Mouse (Mus musculus) liver (tissue): Measurements from ENCODE around the gene Fdxr.
A peak's percentile ranks its signal among the peaks of the same experiment; 100 is the strongest.

Experiments used
- DNase-seq: peaks from one replicate; pipeline ENCODE4 v3.0.0-alpha.2; 2020; ENCODE audit warnings: mixed read lengths

The Fdxr gene

GRCm38 (mm10) chr11:115267061-115267883, 9.6 kb downstream of the Fdxr start, which contains the start of gene Grin2c:
Gene Grin2c (minus strand): TSS chr11:115267243.
- DNase-seq = no peak

GRCm38 (mm10) chr11:115266400-115266778, 10.5 kb downstream of the Fdxr start:
- no peak for DNase-seq

- DNase-seq = no peak
Observed at GRCm38 (mm10) chr11:115265771-115266399, 11.0 kb downstream of the Fdxr start.

GRCm38 (mm10) chr11:115264862-115265668, 11.8 kb downstream of the Fdxr start:
- no peak for DNase-seq

GRCm38 (mm10) chr11:115264136-115264861, 12.6 kb downstream of the Fdxr start:
- no peak for DNase-seq

- DNase-seq = no peak
Observed at GRCm38 (mm10) chr11:115262954-115263353, 13.9 kb downstream of the Fdxr start.

- DNase-seq = no peak
Observed at GRCm38 (mm10) chr11:115259134-115259533, 17.7 kb downstream of the Fdxr start.

GRCm38 (mm10) chr11:115257775-115258510, 18.9 kb downstream of the Fdxr start:
- DNase-seq = peak; percentile 51

- no peak for DNase-seq
Observed at GRCm38 (mm10) chr11:115251258-115251657, 25.6 kb downstream of the Fdxr start.

GRCm38 (mm10) chr11:115250405-115251090, 26.3 kb downstream of the Fdxr start:
- no peak for DNase-seq

- no peak for DNase-seq
Observed at GRCm38 (mm10) chr11:115249721-115250404, 27.0 kb downstream of the Fdxr start.

GRCm38 (mm10) chr11:115247945-115248344, 28.9 kb downstream of the Fdxr start:
- no peak for DNase-seq

- DNase-seq = no peak
Observed at GRCm38 (mm10) chr11:115247240-115247639, 29.6 kb downstream of the Fdxr start.

GRCm38 (mm10) chr11:115246386-115246785, 30.5 kb downstream of the Fdxr start:
- DNase-seq = no peak

GRCm38 (mm10) chr11:115244840-115245239, 32.0 kb downstream of the Fdxr start:
- peak; percentile 54 for DNase-seq

GRCm38 (mm10) chr11:115243783-115244182, 33.1 kb downstream of the Fdxr start:
- no peak for DNase-seq

GRCm38 (mm10) chr11:115242746-115243145, 34.1 kb downstream of the Fdxr start:
- DNase-seq = no peak

- no peak for DNase-seq
Observed at GRCm38 (mm10) chr11:115241402-115241801, 35.4 kb downstream of the Fdxr start.

GRCm38 (mm10) chr11:115236570-115236969, 40.3 kb downstream of the Fdxr start:
- no peak for DNase-seq

GRCm38 (mm10) chr11:115234320-115235044, 42.4 kb downstream of the Fdxr start:
- DNase-seq = no peak
